Mouse (Mus musculus) urinary bladder, postnatal 25 days (tissue): ENCODE data around the gene Spata31d1a.
A peak's percentile ranks its signal among the peaks of the same experiment; 100 is the strongest.
"Not testable (repeated sequence)": the region's sequence is repeated elsewhere in the genome, so short reads cannot be mapped to it uniquely, and the experiment has no call there.

Experiments used
- DNase-seq: peaks from one replicate; pipeline ENCODE4 v3.0.0; 2022; ENCODE audit warnings: low spot score

Spata31d1a gene

DNA sequence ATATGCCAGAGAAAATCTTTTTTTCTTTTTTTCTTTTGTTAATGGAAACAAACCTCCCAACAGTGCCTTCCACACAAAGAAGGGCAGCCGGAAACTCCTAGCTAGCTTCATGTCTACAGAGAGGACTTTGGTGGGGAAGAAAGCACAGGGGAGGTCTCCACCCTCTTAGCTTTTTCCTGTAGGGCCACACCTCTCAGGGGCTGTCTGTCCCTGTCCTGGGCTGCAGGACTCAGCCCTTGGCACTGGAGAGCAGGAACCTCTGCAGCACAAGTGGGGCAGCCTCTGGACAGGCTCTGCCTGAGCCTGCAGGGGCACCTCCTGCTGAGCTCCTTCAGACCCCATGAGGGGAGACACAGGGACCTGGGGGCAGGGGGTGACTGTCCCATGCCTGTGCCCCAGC, 10.0 kb downstream of the Spata31d1a start:
- not testable (repeated sequence) for DNase-seq

DNA sequence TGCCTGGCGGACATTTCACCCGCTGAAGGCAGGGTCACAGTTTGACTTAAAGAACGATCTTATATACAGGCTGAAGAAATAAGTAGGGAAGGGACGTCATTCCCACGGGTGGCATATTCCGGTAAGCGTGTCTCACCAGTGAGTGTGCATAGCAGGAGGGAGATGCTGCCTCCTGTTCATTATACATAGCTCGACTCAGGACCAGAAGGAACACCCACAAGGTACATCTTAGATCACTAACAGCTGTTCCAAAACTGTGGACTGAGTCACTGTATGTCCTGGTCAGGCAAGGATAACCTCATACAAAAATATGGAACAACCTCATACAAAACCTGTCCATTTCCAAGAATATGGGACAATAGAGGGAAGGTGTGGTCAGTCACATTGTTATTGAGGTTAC, 11.0 kb downstream of the Spata31d1a start:
- DNase-seq: no peak

DNA sequence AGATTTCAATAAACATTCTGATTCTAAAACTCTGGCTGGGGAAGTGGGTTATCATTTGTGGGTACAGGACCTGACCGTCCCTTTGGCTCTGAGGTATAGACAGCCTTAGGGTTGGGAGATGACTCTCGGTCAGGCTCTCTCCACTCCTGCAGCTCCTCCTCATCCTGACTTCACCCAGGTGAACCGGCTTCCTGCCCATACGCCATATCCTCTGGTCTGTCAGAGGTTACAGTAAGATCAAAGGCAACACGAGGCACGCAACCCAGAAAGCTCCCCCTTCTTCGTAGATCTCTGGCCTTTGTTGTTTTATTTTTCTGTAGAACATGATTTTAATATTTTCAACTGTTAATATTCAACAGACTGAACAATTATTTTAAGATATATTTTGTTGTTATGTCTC, 14.3 kb downstream of the Spata31d1a start:
- no peak for DNase-seq

DNA sequence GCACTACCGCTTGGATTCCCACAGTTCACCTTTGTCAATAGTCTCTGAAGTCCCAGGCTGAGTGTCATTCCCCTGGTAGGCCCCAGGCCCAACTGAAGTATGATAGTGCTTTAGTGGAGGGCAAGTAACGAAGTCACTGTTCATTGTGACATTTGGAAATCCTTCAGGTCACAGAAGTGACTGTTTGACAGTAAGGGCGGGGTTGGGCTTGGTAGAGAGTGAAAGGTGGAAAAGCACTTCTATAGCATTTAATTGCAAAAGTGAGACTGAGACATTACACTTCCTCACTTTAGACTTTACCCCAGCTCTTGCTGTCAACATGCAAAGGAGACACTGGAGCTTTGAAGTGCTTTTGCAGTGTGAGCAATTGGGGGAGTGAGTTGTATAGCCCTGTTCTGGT, 16.1 kb downstream of the Spata31d1a start, which contains the start of gene 4921517D22Rik:
TSS of gene 4921517D22Rik (minus strand) at position 101 of the 400 bp plus-strand sequence.
- no peak for DNase-seq

DNA sequence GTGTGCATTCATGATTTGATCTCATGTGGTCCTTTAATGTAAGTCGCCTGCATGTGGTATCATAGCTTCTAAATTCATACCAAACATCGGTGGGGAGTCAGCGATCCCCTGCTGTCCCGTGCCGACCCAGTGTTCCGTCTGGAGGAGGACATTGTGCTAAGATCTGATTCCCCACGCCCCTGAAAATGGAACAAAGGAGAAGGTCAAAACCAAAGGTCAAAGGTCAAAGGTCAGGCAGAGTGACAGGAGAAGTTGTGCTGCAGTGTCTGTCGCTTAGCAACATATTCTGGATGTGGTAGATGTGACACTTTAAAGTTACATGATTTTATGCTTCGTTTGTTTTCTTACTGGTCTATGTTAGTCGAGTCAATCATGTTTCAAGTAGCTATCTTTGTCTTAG, 18.7 kb downstream of the Spata31d1a start:
- DNase-seq: no peak

DNA sequence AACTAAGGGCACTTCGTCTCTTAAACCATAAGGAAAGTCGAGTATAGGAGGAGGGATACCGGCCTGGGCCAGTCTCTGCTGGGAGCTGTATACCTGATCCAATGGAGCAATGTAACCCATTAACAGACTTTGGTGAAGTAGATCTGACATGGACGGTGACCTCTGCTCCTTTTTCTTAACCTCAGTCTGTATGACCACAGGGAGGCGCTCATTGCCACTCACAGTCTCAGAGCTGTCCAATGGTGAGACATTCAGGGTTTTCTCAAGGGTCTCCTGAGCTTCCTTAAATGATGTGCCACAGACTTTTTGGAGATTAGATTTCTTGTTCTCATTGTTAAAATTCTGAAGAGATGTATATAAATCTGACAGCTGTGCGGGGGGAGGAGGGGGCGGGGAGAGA, 19.6 kb downstream of the Spata31d1a start:
- no peak for DNase-seq

DNA sequence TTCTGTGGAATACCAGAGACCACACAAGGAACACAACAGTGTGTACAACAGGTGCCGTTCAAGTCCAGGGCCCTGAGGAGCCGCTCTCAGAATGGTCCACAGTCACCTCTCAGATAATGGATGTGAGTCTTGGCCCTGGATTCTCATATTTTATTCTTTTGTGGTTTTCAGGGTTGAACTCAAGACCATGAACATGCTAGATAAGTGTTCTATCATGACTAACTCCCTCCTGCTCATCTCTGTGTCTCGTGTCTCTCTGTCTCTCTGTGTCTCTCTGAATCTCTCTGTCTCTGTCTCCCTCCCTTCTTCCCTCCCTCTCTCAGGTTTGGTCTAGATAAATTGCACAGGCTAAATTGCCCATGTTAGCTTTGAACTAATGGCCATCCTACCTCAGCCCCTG, 20.3 kb downstream of the Spata31d1a start:
- DNase-seq: no peak

DNA sequence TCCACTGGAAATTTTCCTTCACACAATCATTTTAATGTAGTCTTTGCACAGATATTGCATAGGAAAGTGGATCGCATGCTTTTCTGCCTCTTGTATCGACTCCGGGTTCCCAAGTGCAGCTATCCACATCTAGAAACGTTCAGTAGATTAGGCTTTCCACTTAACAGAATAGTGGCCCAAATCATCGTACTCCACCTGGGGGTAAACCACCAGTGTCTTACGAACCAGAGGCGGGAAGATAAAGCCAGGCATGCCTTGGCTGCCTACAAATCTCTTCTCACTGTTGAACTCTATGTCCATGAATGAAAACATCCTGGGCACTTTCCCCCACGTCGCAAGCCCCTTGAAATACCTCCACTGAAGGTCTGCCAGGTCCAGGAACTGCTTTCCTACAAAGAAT, 20.8 kb downstream of the Spata31d1a start:
- DNase-seq: no peak

DNA sequence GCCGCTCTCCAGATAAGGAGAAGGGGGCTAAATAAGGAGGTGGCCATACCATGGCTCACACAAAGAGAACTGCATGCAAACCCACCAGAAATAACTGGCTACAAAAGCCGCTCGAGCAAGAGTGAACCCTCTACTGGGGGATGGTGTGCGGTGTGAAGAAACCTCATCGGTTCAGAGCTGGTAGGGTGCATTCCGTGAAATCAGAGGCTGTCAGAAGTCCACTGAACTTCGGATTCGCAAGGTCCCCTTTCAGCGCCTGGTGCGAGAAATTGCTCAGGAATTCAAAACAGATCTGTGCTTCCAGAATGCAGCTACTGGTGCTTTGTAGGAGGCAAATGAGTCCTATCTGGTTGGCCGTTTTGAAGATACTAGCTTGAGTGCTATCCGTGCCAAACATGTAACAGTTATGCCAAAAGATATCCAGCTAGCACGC, 21.8 kb downstream of the Spata31d1a start:
- no peak for DNase-seq

DNA sequence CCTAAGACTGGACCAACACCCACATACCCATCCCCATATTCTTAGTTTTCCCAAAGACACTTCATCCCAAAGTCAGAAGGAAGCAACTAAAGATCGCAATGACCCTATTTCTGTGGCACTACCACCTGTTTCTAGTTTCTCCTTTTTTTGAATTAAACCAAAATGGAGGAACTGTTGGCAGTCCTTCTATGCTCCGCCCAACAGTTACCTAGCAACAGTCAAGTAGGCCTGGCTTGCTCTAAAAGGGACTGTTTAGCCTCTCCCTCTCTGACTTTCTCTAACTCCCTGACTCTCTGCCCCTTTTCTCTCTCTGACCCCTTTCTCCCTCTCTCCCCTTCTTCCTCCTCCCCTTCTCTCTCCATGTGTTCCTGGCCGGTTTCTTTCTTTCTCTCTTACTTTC, 24.9 kb downstream of the Spata31d1a start:
- no peak for DNase-seq

DNA sequence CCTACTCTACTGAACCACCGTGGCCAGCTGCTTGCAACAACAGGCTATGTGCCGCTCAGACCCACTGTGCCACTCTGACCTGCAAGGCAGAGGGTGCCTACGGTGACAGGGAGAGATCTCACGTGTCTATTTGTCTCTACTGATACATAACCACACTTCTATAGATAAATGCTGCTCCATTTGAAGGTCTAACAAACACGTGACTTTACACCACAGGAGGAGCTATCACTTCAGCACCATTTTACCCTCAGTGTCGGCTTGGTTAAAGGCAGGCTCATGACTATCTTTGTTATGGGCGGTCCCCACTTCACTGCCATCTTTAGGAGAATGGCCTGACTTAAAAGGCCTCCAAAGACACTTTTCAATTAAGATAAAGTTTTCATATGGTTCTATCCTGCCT, 27.5 kb downstream of the Spata31d1a start:
- DNase-seq: no peak

DNA sequence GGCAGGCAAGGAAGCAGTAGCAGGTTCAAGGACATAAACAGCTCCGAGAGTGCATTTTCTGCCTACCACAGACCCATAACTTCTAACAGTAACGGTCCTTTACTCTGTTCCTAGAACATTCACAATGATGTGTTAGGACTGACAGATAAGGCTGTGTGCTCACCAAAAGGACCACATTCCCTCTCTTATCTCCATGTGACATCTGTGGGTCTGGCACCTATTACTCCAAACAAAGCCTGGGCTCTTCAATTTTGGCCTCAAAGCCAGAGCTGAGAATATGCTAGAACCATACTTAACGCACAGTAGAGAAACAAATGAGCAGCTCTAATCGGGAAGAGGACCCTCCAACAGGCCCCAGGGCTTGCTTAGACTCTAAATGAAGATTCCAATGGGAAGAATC, 30.2 kb downstream of the Spata31d1a start:
- no peak for DNase-seq

DNA sequence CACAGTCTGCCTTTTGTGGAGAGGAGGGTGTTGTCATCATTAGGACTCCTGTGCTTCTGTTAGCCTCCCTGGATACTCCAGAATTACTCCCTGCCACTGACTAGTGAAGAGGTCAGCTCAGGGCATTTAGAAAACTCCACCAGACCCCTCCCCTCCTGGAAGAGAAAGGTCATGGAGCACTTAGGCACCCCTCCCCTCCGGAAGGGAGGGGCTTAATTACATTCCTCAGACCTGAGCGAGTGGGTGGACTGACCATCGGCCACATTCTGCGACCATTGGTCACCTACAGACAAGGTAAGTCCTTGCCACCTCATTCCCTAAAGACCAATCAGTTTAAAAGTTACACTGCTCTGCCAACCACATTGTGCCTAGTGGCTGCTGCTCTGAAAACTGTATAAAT, 30.8 kb downstream of the Spata31d1a start:
- DNase-seq: no peak

DNA sequence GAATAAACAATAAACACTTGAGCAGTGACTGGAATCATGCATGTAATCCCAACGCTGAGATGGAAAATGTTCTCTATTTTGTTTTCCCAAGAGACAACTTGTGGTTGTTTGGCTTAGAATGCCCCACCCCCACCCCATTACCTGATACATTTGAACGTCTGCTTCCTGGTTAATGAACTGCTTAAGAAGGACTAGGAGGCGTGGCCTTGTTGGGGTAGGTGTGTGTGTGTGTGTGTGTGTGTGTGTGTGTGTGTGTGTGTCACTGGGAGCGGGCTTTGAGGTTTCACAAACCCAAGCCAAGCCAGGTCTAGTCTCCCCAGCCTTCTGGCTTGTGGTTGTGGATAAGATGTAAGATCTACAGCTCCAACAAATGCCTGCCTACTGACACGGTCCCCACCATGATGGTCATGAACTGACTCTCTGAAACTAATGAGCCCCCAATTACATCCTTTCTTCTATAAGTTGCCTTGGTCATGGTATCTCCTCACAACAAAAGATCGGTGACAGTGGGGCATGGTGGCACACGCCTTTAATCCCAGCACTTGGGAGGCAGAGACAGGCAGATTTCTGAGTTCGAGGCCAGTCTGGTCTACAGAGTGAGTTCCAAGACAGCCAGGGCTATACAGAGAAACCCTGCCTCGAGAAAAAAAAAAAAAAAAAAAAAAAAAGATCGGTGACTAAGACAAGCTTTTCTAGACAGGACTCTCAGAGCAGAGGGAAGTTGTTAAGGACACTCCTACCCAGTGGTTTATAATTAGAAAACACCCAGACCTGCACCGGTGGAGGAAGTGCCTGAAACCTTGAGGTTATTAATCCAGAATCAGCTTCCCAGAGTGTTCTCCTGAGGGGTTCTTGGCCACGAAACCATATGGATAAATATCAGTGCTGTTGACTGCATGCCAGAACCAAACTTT, 33.6 kb downstream of the Spata31d1a start:
- DNase-seq: no peak

DNA sequence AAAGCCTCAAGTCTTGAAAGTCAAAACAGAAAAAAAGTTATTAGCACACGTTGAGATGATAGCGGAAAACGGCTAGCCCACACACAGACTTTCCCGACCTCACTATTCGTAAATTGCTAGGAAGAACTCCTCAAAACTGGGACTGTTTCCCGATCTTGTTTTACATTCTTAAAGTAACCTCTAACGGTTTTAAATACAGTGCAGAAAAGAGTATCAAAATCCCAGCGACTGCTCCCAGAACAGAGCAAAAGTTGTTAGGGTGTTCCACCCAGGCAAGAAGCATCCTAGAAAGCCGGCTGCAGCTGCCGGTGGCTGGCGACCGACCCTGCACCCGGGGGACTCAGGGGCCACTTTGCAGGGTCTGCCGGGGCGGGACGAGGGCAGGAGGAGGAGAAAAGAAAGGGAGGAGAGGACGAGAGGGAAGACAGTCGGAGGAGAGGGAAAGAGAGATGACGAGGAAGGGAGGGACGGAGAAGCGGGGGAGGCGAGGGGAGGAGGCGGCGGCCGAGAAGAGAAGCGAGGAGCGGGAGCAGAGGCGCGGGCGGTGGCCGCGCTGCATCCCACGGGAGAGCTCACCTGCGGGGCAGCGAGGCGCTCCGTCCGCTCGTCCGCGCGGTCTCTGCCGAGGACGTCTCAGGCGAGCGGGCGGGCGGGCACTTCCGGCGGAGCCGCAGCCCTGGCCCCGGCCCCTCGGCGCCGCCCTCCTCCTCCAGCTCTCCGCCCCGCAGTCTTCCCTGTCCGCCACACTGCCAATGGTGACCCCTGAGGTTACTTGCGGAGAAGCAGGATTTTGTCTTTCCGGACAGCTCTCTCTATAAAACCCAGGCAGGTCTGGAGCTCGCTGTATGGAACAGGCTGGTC, 34.7 kb downstream of the Spata31d1a start, which contains the start of gene Golm1:
TSS of gene Golm1 (minus strand) at position 661 of the 861 bp plus-strand sequence.
- DNase-seq: peak; percentile 49

DNA sequence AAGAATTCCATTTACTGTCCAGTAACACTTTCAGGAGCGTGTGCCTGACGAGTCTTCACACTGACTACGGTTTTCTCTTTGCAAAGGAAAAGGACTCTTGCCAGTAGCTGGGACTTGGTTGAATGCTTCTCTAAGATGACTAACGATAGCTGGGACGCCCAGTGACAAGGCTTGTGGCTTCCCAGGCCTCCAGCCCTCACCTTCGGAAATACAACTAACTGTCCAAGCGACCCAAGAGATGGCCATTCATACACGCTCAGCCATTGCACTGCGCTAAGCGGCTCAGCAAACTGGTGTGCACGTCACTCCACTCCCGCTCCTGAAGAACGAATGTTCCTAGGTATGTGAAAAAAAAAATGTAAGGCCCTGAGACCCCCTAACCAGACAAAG, 35.4 kb downstream of the Spata31d1a start:
- DNase-seq: no peak

DNA sequence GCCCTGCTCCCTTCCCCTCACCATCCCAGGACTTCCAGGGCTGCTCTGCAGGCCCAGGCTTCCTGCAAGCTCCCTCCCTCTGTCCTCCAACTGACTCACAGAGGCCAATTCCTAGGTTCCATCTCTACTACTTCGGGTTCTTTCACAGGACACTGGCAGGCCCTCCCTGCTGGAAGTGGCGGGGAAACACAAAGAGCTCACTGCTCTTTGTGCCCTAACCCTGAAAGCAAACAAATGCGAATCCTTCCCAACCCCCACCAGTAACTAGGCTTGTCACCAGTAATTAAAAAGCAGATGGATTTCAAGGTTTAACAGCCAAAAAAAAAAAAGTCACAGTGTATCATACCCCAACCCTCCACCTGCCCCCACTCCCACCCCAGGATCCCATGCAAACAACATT, 35.9 kb downstream of the Spata31d1a start:
- DNase-seq: no peak

DNA sequence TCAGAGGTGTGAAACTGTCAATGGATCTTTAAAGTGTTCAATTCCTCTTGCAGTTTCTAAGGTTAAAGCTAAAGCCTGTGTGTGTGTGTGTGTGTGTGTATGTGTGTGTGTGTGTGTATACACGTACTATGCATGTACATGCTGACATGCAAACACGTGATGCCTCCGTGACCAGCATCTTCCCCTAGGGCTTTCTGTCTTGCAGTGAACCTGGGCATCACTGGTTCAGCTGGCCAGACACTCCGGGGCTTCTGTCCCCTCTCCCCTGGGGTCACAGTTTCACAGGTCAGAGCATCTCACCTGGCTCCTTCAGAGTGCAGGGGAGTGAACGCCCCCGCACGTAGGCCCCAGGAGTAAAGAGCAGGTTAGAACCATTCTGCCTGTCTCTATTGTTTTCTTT, 36.5 kb downstream of the Spata31d1a start:
- no peak for DNase-seq

DNA sequence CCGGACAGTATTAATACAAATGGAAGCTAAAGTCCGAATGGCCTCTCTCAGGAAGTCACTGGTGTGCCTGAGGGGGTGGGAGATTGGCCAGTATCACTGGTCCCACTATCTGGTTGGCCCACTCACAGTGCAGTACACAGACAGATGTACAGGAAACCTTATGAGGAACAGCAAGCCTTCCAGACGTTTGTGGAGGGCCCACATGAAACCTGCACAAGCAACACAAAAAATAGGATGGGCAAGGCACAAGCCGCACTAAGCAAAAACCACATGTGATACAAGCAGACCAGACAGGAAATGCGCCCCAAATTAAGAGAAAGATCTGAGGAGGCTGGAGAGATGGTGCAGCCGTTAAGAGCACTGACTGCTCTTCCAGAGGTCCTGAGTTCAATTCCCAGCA, 37.9 kb downstream of the Spata31d1a start:
- DNase-seq: no peak

DNA sequence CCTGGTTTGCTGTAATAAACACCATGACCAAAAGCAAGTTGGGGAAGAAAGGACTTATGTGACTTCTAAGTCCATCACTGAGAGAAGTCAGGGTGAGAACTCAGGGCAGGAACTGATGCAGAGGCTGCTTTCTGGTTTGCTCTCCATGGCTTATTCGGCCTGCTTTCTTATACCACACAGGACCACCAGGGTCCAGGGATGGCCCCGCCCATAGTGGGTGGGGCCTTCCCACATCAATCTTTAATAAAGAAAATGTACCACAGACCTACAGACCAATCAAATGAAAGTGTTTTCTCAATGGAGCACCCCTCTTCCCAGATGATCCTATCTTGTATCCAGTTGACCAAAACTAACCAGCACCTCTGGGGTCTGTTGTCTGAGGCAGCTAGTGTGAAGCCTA, 38.6 kb downstream of the Spata31d1a start:
- DNase-seq: no peak

DNA sequence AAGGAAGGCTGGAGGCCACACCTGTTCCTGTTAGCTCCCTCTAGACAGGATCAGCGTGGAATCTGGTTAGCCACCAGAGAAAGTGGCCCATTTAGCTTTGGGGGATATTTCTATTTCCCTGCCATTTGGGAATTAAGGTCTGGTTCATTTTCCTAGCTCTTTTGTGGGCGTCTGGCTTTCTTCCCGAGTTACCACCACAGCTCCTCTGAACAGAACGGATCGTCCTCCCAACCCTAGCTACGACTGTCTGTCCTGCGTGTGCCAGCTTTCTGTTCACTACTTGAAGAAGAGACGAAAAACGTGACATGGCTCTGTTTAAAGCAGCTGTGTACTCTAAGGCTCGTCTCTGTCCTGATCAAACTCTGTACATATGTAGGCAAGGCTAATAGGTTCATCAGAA, 40.2 kb downstream of the Spata31d1a start:
- no peak for DNase-seq

DNA sequence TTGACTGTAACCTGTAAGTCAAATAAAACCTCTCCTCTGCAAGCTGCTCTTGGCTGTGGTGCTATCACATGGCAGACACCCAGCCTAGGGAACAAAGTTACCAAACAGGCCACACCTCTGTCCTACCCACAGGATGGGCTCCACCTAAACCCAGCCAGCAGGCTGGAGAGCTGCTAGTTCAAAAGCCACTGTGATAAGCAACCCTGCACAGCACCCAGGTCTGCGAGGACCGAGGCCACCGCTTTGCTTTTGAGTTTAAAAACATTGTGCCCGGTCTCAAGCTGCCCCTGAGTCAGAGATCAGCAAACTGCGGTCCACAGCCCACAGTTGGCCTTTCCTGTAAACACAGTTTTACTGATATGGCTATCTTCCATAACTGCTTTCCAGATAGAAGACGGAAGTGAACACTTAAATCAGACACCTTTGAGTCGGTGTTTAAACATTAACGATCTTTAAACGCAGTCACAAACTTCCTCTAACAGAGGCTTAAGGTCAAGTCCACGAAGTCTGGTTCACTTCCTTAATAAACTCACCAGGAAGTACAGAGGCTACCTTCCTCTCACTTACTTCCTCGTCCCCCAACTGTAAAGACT, 41.5 kb downstream of the Spata31d1a start:
- DNase-seq: peak; percentile 33

DNA sequence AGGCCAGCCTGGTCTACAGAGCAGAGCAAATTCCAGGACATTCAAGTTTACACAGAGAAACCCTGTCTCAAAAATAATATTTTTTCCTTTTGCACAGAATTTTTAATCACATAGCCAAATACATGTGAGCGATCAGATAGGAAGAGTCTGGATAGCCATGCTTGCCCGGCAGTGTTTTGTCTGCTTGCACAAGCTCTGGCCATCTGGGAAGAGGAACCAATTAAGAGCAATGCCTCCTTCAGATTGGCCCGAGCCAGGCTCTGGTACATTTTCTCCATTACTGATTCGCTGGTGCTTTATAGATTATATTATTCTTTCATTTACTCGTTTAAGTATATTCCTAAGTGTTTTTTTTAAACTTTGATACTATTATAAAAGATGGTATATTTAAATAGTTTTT, 42.4 kb downstream of the Spata31d1a start:
- DNase-seq: no peak
